Mouse (Mus musculus) CD4-positive helper T cell, adult 2 months (primary cell): ENCODE data around the gene A630095N17Rik.

Experiments used
- DNase-seq: peaks from one replicate; pipeline ENCODE4 v3.0.0-alpha.2; 2012; ENCODE audit warnings: low read depth, missing footprints, low spot score

The A630095N17Rik gene

GRCm38 (mm10) chr1:75215785-75216184 lies 16.1 kb downstream of the A630095N17Rik start:
- DNase-seq: no peak

- DNase-seq: no peak
These were observed 17.0 kb downstream of the A630095N17Rik start for GRCm38 (mm10) chr1:75214886-75215285.

- DNase-seq: no peak
These were observed 17.5 kb downstream of the A630095N17Rik start for GRCm38 (mm10) chr1:75214442-75214841.

GRCm38 (mm10) chr1:75213096-75213495 lies 18.8 kb downstream of the A630095N17Rik start:
- DNase-seq: peak; percentile 76

GRCm38 (mm10) chr1:75212542-75212941 lies 19.4 kb downstream of the A630095N17Rik start:
- no peak for DNase-seq

GRCm38 (mm10) chr1:75211141-75211708 lies 20.7 kb downstream of the A630095N17Rik start:
- DNase-seq: no peak

GRCm38 (mm10) chr1:75210136-75211087 lies 21.5 kb downstream of the A630095N17Rik start, which contains the start of the genes Glb1l and Stk16:
Gene Glb1l (minus strand): TSS chr1:75210813.
Gene Stk16 (plus strand): TSS chr1:75210838.
- peak; percentile 94 for DNase-seq

GRCm38 (mm10) chr1:75208967-75209678 lies 22.8 kb downstream of the A630095N17Rik start:
- DNase-seq: peak; percentile 19

GRCm38 (mm10) chr1:75201236-75201635 lies 30.7 kb downstream of the A630095N17Rik start:
- DNase-seq: no peak

- DNase-seq: peak; percentile 65
These were observed 39.5 kb downstream of the A630095N17Rik start for GRCm38 (mm10) chr1:75192452-75192851.

- DNase-seq: peak; percentile 98
These were observed 40.1 kb downstream of the A630095N17Rik start, which contains the start of the genes Ankzf1 and Atg9a for GRCm38 (mm10) chr1:75191622-75192402. Gene Ankzf1 (plus strand): TSS chr1:75192151. Gene Atg9a (minus strand): TSS chr1:75192196.

GRCm38 (mm10) chr1:75191258-75191621 lies 40.7 kb downstream of the A630095N17Rik start:
- DNase-seq: no peak

- DNase-seq: no peak
These were observed 41.3 kb downstream of the A630095N17Rik start for GRCm38 (mm10) chr1:75190577-75190976.

GRCm38 (mm10) chr1:75187914-75188483 lies 43.9 kb downstream of the A630095N17Rik start:
- DNase-seq: no peak

- DNase-seq: no peak
These were observed 44.8 kb downstream of the A630095N17Rik start for GRCm38 (mm10) chr1:75187126-75187525.

- DNase-seq: no peak
These were observed 46.4 kb downstream of the A630095N17Rik start for GRCm38 (mm10) chr1:75185495-75185894.

GRCm38 (mm10) chr1:75182160-75182559 lies 49.7 kb downstream of the A630095N17Rik start:
- no peak for DNase-seq

- DNase-seq: no peak
These were observed 50.5 kb downstream of the A630095N17Rik start for GRCm38 (mm10) chr1:75181377-75181870.

GRCm38 (mm10) chr1:75180741-75181140 lies 51.2 kb downstream of the A630095N17Rik start:
- no peak for DNase-seq

GRCm38 (mm10) chr1:75180105-75180590 lies 51.8 kb downstream of the A630095N17Rik start, which contains the start of gene Abcb6:
Gene Abcb6 (minus strand): TSS chr1:75180392.
- DNase-seq: peak; percentile 83
